Comparison of ENCODE assay signal across 12 mouse cellular contexts in the genomic region with DNA sequence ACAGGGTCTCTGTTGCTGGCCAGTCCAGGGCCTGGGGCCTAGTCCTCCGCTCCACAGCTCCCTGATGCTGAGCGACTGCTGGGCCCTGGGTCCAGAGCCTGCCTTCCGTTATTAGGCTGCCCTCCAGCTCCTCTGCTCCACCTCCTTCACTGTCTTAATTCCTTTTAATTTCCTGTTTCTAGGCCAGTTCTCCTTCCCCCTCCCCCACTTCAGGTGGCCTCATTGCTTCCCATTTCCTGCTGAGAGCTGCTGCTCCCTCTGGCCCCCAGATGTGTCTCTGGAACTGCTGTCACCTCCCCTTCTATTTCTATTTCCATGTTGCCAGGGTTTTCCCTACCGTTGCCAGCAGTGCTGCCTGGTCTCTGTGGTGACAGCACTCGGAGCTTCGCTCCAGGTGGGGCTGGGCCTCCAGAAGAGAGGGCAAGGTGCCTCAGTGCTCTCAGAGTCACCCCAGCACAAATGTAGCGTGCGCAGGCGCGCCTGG.
DNase-seq lines count a peak whose midpoint lies in the region; ATAC-seq and TF ChIP-seq lines count a peak whose summit lies in the region.
"Had no signal": no experiment of that assay in that cellular context is flagged by ENCODE, and none has a peak within 500 bp of the region (broad histone marks: within the 10 kb centered on the region; RNA-seq: fewer than 3 reads in every experiment).

No protein-coding gene starts in this region.

- ATAC-seq in forebrain, embryonic 12.5 days (ENCODE audit: low FRiP score), result no peak
- ATAC-seq in forebrain, postnatal 0 days, result no peak
- peak; percentile 34; the same call in 1 of the 2 replicates for ATAC-seq in kidney, embryonic 15.5 days (replicated peaks; ENCODE audit: low FRiP score)
- ATAC-seq in embryonic facial prominence, embryonic 15.5 days (ENCODE audit: insufficient number of reproducible peaks, low FRiP score, low TSS enrichment, low read depth), result 0 out of 2 replicates have a peak, but pooled peaks have one; percentile 37
- no peak for ATAC-seq in neural tube, embryonic 15.5 days (ENCODE audit: low FRiP score)
- ATAC-seq: forebrain, embryonic 15.5 days; midbrain, embryonic 16.5 days had no signal

- H3K4me3 ChIP-seq in forebrain, embryonic 12.5 days (replicated peaks), result no peak overlapping the region
- no peak overlapping the region for H3K4me3 ChIP-seq in forebrain, postnatal 0 days (ENCODE audit: low read depth, low read length)
- no peak overlapping the region for H3K4me3 ChIP-seq in kidney, embryonic 15.5 days (replicated peaks)
- H3K4me3 ChIP-seq in embryonic facial prominence, embryonic 15.5 days (replicated peaks), result no peak overlapping the region
- no peak overlapping the region for H3K4me3 ChIP-seq in neural tube, embryonic 15.5 days (replicated peaks)
- H3K4me3 ChIP-seq: forebrain, embryonic 15.5 days had no signal

- no peaks in the 10 kb centered on the region for H3K36me3 ChIP-seq in forebrain, embryonic 12.5 days (replicated peaks)
- H3K36me3 ChIP-seq in forebrain, postnatal 0 days (ENCODE audit: insufficient read depth), result no peaks in the 10 kb centered on the region
- no peaks in the 10 kb centered on the region for H3K36me3 ChIP-seq in kidney, embryonic 15.5 days
- H3K36me3 ChIP-seq in embryonic facial prominence, embryonic 15.5 days, result no peaks in the 10 kb centered on the region
- no peaks in the 10 kb centered on the region for H3K36me3 ChIP-seq in neural tube, embryonic 15.5 days
- H3K36me3 ChIP-seq: forebrain, embryonic 15.5 days had no signal

- 62% methylated on average over 10 of the region's 10 CpGs for WGBS in forebrain, embryonic 12.5 days
- WGBS in forebrain, postnatal 0 days, result 68% methylated on average over 10 of the region's 10 CpGs
- WGBS in kidney, embryonic 15.5 days, result 64% methylated on average over 10 of the region's 10 CpGs
- 48% methylated on average over 10 of the region's 10 CpGs for WGBS in embryonic facial prominence, embryonic 15.5 days
- 67% methylated on average over 10 of the region's 10 CpGs for WGBS in neural tube, embryonic 15.5 days

- no peak for TF ChIP-seq CTCF in forebrain, postnatal 0 days (IDR thresholded peaks at IDR 0.05; ENCODE audit: low read depth)

- peaks cover 26% of the 10 kb centered on the region for H3K4me1 ChIP-seq in forebrain, embryonic 12.5 days
- H3K4me1 ChIP-seq in forebrain, postnatal 0 days (ENCODE audit: insufficient read depth), result 0 out of 2 replicates have a peak, but pooled peaks cover 3% of the 10 kb centered on the region
- peaks cover 55% of the 10 kb centered on the region for H3K4me1 ChIP-seq in kidney, embryonic 15.5 days
- H3K4me1 ChIP-seq in embryonic facial prominence, embryonic 15.5 days, result peaks cover 33% of the 10 kb centered on the region
- H3K4me1 ChIP-seq in neural tube, embryonic 15.5 days, result peaks cover 19% of the 10 kb centered on the region

- no peak overlapping the region for H3K9ac ChIP-seq in forebrain, embryonic 12.5 days
- H3K9ac ChIP-seq in forebrain, postnatal 0 days, result no peak overlapping the region
- H3K9ac ChIP-seq in kidney, embryonic 15.5 days, result no peak overlapping the region
- no peak overlapping the region for H3K9ac ChIP-seq in embryonic facial prominence, embryonic 15.5 days
- H3K9ac ChIP-seq in neural tube, embryonic 15.5 days (replicated peaks), result no peak overlapping the region
- H3K9ac ChIP-seq: forebrain, embryonic 15.5 days had no signal

- H3K4me2 ChIP-seq in forebrain, embryonic 12.5 days, result no peak overlapping the region
- H3K4me2 ChIP-seq in forebrain, postnatal 0 days (ENCODE audit: low read depth), result no peak overlapping the region
- no peak overlapping the region for H3K4me2 ChIP-seq in kidney, embryonic 15.5 days
- H3K4me2 ChIP-seq in embryonic facial prominence, embryonic 15.5 days (replicated peaks), result no peak overlapping the region
- no peak overlapping the region for H3K4me2 ChIP-seq in neural tube, embryonic 15.5 days
- H3K4me2 ChIP-seq: forebrain, embryonic 15.5 days had no signal

- no peaks in the 10 kb centered on the region for H3K27me3 ChIP-seq in forebrain, embryonic 12.5 days
- H3K27me3 ChIP-seq in forebrain, postnatal 0 days (ENCODE audit: insufficient read depth, low read length), result no peaks in the 10 kb centered on the region
- no peaks in the 10 kb centered on the region for H3K27me3 ChIP-seq in kidney, embryonic 15.5 days
- no peaks in the 10 kb centered on the region for H3K27me3 ChIP-seq in embryonic facial prominence, embryonic 15.5 days
- H3K27me3 ChIP-seq in neural tube, embryonic 15.5 days (replicated peaks), result no peaks in the 10 kb centered on the region
- H3K27me3 ChIP-seq: forebrain, embryonic 15.5 days had no signal

- intact Hi-C loops in left cerebral cortex, postnatal 25 days (cut with DNase I), result loop anchor here (5.0 kb wide), 1 partner anchor 188 kb away; no protein-coding TSS in a partner anchor

- H3K27ac ChIP-seq in forebrain, embryonic 12.5 days, result 0 out of 2 replicates have a peak overlapping the region, but pooled peaks have one; percentile 32
- H3K27ac ChIP-seq in forebrain, postnatal 0 days (ENCODE audit: low read depth, low read length), result no peak overlapping the region
- peak overlapping the region; percentile 56 for H3K27ac ChIP-seq in kidney, embryonic 15.5 days
- peak overlapping the region; percentile 41; the same call in 1 of the 2 replicates for H3K27ac ChIP-seq in embryonic facial prominence, embryonic 15.5 days (replicated peaks)
- H3K27ac ChIP-seq in neural tube, embryonic 15.5 days (replicated peaks), result 0 out of 2 replicates have a peak overlapping the region, but pooled peaks have one; percentile 23
- H3K27ac ChIP-seq: forebrain, embryonic 15.5 days had no signal

- no peaks in the 10 kb centered on the region for H3K9me3 ChIP-seq in forebrain, embryonic 12.5 days
- H3K9me3 ChIP-seq in forebrain, postnatal 0 days (ENCODE audit: low read length), result no peaks in the 10 kb centered on the region
- H3K9me3 ChIP-seq in kidney, embryonic 15.5 days (replicated peaks), result no peaks in the 10 kb centered on the region
- H3K9me3 ChIP-seq in embryonic facial prominence, embryonic 15.5 days (replicated peaks), result no peaks in the 10 kb centered on the region
- no peaks in the 10 kb centered on the region for H3K9me3 ChIP-seq in neural tube, embryonic 15.5 days (replicated peaks)
- H3K9me3 ChIP-seq: forebrain, embryonic 15.5 days had no signal

- DNase-seq in forebrain, postnatal 0 days, result no peak
- no peak for DNase-seq in kidney, postnatal 14 days
- no peak for DNase-seq in frontal cortex, postnatal 14 days (ENCODE audit: low spot score in 2 of 2)
- no peak for DNase-seq in left cerebral cortex, postnatal 25 days (ENCODE audit: low spot score in 2 of 2)
- DNase-seq: adrenal gland, adult 2 months; right cerebral cortex, postnatal 4 days had no signal

Comparison
In these comparisons a context has a peak if more than half of its experiments do, and no peak if none do; other contexts are left out.
1. ATAC-seq: peak in kidney, embryonic 15.5 days (single experiment) and embryonic facial prominence, embryonic 15.5 days (single experiment); none in forebrain, embryonic 12.5 days (single experiment), forebrain, postnatal 0 days (single experiment) and neural tube, embryonic 15.5 days (single experiment).